Mouse (Mus musculus) hindbrain, postnatal 0 days (tissue): ENCODE measurements around the gene Sec1. TPM values are rescaled to one million over a fixed set of nuclear protein-coding genes. Genes with fewer than 3 reads are reported as not detected.
A peak's percentile ranks its signal among the peaks of the same experiment; 100 is the strongest.

ENCODE experiments used
- ATAC-seq: fragments of 200-750 bp; cut with Nextera tagmentation; 2 replicates; pipeline ENCODE4 v1.8.0; 2017; ENCODE audit warnings: mild to moderate bottlenecking, moderate TSS enrichment, moderate library complexity
- DNase-seq: peaks from one replicate; pipeline ENCODE4 v3.0.0-alpha.2; 2015; ENCODE audit warnings: low spot score
- H3K27ac ChIP-seq: fragments of 300-500 bp; sonication (generic); 2 replicates; pipeline ENCODE4 v1.5.1; 2014; ENCODE audit warnings: mild to moderate bottlenecking
- H3K27me3 ChIP-seq: fragments of 300-500 bp; sonication (generic); 2 replicates; pipeline ENCODE4 v1.6.1; 2014; ENCODE audit warnings: low read length, mixed read lengths; ENCODE audit not compliant: insufficient read depth
- H3K36me3 ChIP-seq: fragments of 300-500 bp; sonication (generic); 2 replicates; pipeline ENCODE4 v1.6.1; 2014; ENCODE audit warnings: low read length, mixed read lengths; ENCODE audit not compliant: insufficient read depth
- H3K4me1 ChIP-seq: fragments of 300-500 bp; sonication (generic); 2 replicates; pipeline ENCODE4 v1.6.1; 2014; ENCODE audit warnings: antibody characterized with exemption, low read length, mixed read lengths; ENCODE audit not compliant: insufficient read depth
- H3K4me2 ChIP-seq: fragments of 300-500 bp; sonication (generic); 2 replicates; pipeline ENCODE4 v1.6.1; 2014; ENCODE audit warnings: low read depth, mild to moderate bottlenecking, low read length, moderate library complexity, mixed read lengths
- H3K4me3 ChIP-seq: fragments of 300-500 bp; sonication (generic); 2 replicates; pipeline ENCODE4 v1.5.1; 2014; ENCODE audit warnings: low read length
- H3K9ac ChIP-seq: fragments of 300-500 bp; sonication (generic); replicated peaks from 2 replicates; pipeline ENCODE4 v1.6.1; 2014; ENCODE audit warnings: mild to moderate bottlenecking, low read length, moderate library complexity, mixed read lengths
- H3K9me3 ChIP-seq: fragments of 300-500 bp; sonication (generic); 2 replicates; pipeline ENCODE4 v1.6.1; 2016; ENCODE audit warnings: low read length, mixed read lengths
- CTCF ChIP-seq: IDR thresholded peaks from 2 replicates; pipeline ENCODE4 v1.5.1; 2016; ENCODE audit warnings: antibody characterized with exemption, control low read depth, low read depth
- WGBS: fragments of 180-500 bp; shearing (Covaris S2); extraction: QIAGEN DNeasy Blood & Tissue Kit; methylation state at CpG from one replicate; pipeline ENCODE4 v1.1.7; 2014; 5-methylcytosine and 5-hydroxymethylcytosine counted together
- polyA plus RNA-seq: library from polyadenylated mRNA; unstranded; fragments of >200 nt; fragmentation: Nextera tagmentation; extraction: Ambion mirVana; gene quantifications from 2 replicates; pipeline ENCODE4 v1.2.1, GENCODE M21; 2015
- total RNA-seq: library from RNA; depleted of rRNA; stranded (reverse); fragments of >200 nt; gene quantifications from 2 replicates; pipeline ENCODE4 v1.2.3, GENCODE M21; 2014

Sec1 gene
- total and polyA plus RNA-seq, 2 experiments from 2014 or later: 0.35 to 0.68 TPM

- H3K4me2 ChIP-seq: no peak overlapping the region
- TF ChIP-seq CTCF: peak; percentile 59
- H3K36me3 ChIP-seq: no peaks in the 10 kb centered on the region
- H3K27ac ChIP-seq: no peak overlapping the region
- H3K4me3 ChIP-seq: no peak overlapping the region
- ATAC-seq: peak; percentile 8; the same call in 1 of the 2 replicates
- no peaks in the 10 kb centered on the region for H3K4me1 ChIP-seq
- no peak overlapping the region for H3K9ac ChIP-seq
- no peaks in the 10 kb centered on the region for H3K27me3 ChIP-seq
- 17% methylated on average over 16 of the region's 16 CpGs for WGBS
- H3K9me3 ChIP-seq: no peaks in the 10 kb centered on the region
- peak; percentile 43 for DNase-seq
Measured at GRCm38 (mm10) chr7:45730727-45731431, 36.7 kb upstream of the Sec1 start.

DNA sequence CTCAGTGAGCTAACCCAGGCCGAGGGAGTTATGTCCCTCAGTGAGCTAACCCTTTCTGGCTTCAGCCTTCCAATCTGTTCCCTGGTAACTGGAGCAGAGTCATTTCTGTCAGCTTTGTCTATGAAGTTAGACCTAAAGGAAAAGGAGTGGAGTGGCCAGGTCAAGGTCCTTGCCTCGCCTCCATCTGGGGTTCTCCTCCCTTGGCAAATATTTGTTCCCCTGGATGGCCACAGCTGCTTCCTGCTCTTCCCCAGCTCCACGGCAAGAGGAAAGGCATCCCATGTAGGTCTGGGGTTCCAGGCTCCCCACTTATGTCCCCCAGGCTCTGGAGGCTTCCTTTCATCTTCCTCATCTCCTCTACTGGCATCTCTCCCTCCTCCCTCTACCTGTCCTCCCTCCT lies 33.4 kb upstream of the Sec1 start:
- WGBS: 89% methylated on average over 3 of the region's 3 CpGs
- Histone ChIP-seq H3K27ac (no peak overlapping the region), H3K9ac (no peak overlapping the region), H3K9me3 (no peaks in the 10 kb centered on the region), H3K27me3 (no peaks in the 10 kb centered on the region), H3K36me3 (peaks cover 8% of the 10 kb centered on the region; the same call in 1 of the 2 replicates), H3K4me2 (no peak overlapping the region), H3K4me3 (no peak overlapping the region), H3K4me1 (no peaks in the 10 kb centered on the region)
- ATAC-seq (no peak), DNase-seq (no peak)
- no peak for TF ChIP-seq CTCF

DNA sequence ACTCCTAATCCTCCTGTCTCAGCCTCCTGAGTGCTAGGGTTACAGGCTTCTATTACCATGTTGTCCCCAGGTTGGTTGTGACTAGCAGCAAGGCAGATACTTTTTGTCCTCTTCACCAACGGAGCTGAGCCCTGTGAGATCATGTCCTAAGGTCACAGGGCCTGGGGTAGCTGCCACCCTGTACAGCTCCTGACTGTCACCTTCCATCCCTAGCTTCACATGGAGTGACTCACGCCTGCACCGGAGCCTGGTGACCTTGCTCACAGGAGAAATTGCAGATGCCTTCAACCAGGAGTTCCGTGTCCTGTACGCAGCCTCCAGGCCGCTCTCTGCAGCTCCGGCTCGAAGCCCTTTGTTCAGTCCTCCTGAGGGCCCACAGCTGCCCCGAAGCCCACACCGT lies 32.2 kb upstream of the Sec1 start:
- no peaks in the 10 kb centered on the region for H3K4me1 ChIP-seq
- no peak overlapping the region for H3K9ac ChIP-seq
- WGBS: 92% methylated on average over 10 of the region's 10 CpGs
- H3K27ac ChIP-seq: no peak overlapping the region
- no peak overlapping the region for H3K4me3 ChIP-seq
- DNase-seq: no peak
- H3K27me3 ChIP-seq: no peaks in the 10 kb centered on the region
- no peak for TF ChIP-seq CTCF
- H3K9me3 ChIP-seq: no peaks in the 10 kb centered on the region
- H3K4me2 ChIP-seq: no peak overlapping the region
- no peak for ATAC-seq
- peaks cover 10% of the 10 kb centered on the region; the same call in 1 of the 2 replicates for H3K36me3 ChIP-seq

- Histone ChIP-seq H3K27ac (no peak within 1 kb of the TSS), H3K4me3 (no peak within 1 kb of the TSS), H3K27me3 (no peaks in the 10 kb centered on the region), H3K4me1 (no peaks in the 10 kb centered on the region), H3K9ac (no peak within 1 kb of the TSS), H3K4me2 (no peak within 1 kb of the TSS), H3K36me3 (peaks cover 17% of the 10 kb centered on the region; the same call in 1 of the 2 replicates), H3K9me3 (no peaks in the 10 kb centered on the region)
- TF ChIP-seq CTCF: no peak
- 94% methylated on average over 11 of the region's 11 CpGs for WGBS
- DNase-seq (no peak), ATAC-seq (no peak)
Measured at GRCm38 (mm10) chr7:45725713-45726112, 31.5 kb upstream of the Sec1 start, which contains the start of gene Spaca4. Spaca4 (minus strand) TSS chr7:45725813.

DNA sequence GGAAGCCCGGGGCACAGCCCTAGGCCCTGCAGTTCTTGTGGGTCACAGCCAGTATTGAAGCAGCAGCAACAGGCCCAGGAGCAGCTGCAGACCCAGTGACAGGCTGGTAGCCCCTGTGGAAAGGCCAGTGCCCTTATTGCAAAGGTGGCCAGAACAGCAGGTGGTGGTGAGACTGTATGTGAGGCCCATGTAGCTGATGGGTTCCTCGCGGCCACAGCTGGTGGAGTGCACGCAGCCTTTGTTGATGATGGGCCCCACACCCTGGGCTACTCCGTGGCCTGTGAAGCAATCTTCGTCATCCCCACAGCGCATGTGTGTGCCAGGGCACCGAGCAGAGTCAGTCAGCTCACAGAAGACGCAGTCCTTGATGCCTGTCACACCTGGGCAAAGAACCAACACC lies 30.9 kb upstream of the Sec1 start:
- 91% methylated on average over 9 of the region's 9 CpGs for WGBS

DNA sequence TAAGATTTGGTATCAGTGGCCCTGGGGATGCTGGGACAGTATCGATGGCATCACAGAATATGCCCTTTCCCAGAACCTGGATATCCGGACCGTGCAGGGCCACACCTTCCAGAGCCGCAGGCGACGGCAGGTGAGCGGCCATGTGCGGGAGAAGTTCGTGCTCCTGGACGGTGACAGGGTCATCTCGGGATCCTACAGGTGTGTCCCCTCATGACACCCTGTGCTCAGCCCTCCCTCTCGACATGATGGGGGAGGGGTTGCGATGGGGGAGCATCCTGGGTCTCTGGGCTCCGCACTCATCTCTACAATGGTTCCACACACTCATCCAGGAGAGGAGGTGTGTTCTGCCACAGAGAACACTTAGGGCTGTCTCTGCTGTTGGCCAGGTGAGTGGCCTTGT lies 29.6 kb upstream of the Sec1 start:
- Histone ChIP-seq H3K4me1 (0 out of 2 replicates have a peak, but pooled peaks cover 9% of the 10 kb centered on the region), H3K36me3 (peaks cover 28% of the 10 kb centered on the region), H3K9me3 (no peaks in the 10 kb centered on the region), H3K4me2 (no peak overlapping the region), H3K27me3 (no peaks in the 10 kb centered on the region), H3K4me3 (no peak overlapping the region), H3K9ac (no peak overlapping the region), H3K27ac (no peak overlapping the region)
- 92% methylated on average over 14 of the region's 14 CpGs for WGBS
- no peak for ATAC-seq
- no peak for DNase-seq
- no peak for TF ChIP-seq CTCF

More for the DNA sequence above, 30.9 kb upstream of the Sec1 start:
- H3K4me1 ChIP-seq: no peaks in the 10 kb centered on the region
- H3K9me3 ChIP-seq: no peaks in the 10 kb centered on the region
- H3K27ac ChIP-seq: no peak overlapping the region
- no peaks in the 10 kb centered on the region for H3K27me3 ChIP-seq
- peaks cover 22% of the 10 kb centered on the region for H3K36me3 ChIP-seq
- no peak overlapping the region for H3K4me2 ChIP-seq
- no peak for TF ChIP-seq CTCF
- DNase-seq: no peak
- no peak for ATAC-seq
- no peak overlapping the region for H3K9ac ChIP-seq
- no peak overlapping the region for H3K4me3 ChIP-seq

DNA sequence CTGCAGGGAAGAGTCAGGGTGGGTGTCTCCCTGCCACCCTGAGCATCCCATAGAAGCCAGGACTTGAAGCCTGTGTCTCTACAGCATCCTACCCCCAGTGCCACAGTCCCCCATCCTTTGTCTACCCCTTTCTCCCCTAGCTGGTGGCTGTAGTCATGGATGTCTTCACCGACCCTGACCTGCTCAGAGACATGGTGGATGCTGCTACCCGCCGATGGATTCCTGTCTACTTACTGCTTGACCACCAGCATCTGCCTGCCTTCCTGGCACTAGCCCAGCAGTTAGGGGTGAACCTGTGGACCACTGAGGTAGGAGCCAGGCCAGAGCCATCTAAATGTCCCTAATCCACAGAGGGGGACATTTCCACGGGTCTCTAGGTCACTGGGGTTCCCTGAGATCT lies 29.1 kb upstream of the Sec1 start:
- peaks cover 28% of the 10 kb centered on the region for H3K36me3 ChIP-seq
- no peak for TF ChIP-seq CTCF
- H3K4me2 ChIP-seq: no peak overlapping the region
- 86% methylated on average over 4 of the region's 4 CpGs for WGBS
- H3K9me3 ChIP-seq: no peaks in the 10 kb centered on the region
- 0 out of 2 replicates have a peak, but pooled peaks cover 10% of the 10 kb centered on the region for H3K4me1 ChIP-seq
- H3K27me3 ChIP-seq: no peaks in the 10 kb centered on the region
- no peak overlapping the region for H3K4me3 ChIP-seq
- DNase-seq (no peak), ATAC-seq (no peak)
- no peak overlapping the region for H3K9ac ChIP-seq
- H3K27ac ChIP-seq: no peak overlapping the region
